Mouse (Mus musculus): ENCODE results near the gene Amdhd2. TPM values are rescaled to one million over a fixed set of nuclear protein-coding genes. Genes with fewer than 3 reads are reported as not detected.

The Amdhd2 gene
- total RNA-seq, 2 experiments from 2014 or later, result 31.0 to 31.7 TPM

DNA sequence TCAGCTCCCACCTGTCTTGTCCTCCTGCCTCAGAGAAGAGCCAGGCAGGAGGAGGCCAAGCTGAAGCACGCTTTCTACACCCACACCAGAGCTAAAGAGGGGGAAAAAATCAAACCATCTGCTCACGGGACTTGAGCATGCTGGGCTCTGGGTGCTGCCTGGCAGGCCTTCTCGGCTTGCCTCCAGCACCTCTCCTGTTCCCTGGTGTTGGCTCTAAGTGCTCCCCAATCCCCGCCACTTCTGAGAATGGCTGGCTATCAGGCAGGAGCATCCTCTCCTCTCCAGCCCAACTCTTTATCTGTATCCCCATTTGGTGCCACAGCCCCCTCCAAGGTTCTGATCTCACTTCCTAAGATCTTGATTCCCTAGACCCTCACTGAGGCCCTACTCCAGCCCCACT, 35.7 kb upstream of the Amdhd2 start:
- peak; percentile 75 to 82 for DNase-seq (ENCODE audit: low spot score in 2 of 2)

GRCm38 (mm10) chr17:24197032-24197824, 33.7 kb upstream of the Amdhd2 start:
- peak in 1 of 2 experiments; percentile 47 for DNase-seq (ENCODE audit: low spot score in 2 of 2)

DNA sequence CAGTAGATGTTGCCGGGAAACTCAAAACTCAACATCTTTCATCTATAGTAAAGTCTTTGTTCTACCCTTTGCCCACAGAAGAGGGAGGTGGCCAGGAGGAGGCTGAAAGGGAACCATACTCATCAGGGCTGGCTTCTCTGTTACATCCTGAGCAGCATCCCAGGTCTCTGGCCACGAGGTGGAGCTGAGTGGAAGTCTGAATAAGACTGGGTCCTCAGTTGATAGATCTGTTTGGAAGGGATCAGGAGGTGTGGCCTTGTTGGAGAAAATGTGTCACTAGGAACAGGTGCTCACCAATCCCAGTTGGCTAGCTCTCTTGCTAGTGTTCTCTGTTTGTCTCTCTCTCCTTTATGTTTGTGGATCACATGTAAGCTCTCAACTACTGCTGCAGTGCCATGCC, 31.8 kb upstream of the Amdhd2 start:
- DNase-seq (ENCODE audit: low spot score in 2 of 2), result no peak

DNA sequence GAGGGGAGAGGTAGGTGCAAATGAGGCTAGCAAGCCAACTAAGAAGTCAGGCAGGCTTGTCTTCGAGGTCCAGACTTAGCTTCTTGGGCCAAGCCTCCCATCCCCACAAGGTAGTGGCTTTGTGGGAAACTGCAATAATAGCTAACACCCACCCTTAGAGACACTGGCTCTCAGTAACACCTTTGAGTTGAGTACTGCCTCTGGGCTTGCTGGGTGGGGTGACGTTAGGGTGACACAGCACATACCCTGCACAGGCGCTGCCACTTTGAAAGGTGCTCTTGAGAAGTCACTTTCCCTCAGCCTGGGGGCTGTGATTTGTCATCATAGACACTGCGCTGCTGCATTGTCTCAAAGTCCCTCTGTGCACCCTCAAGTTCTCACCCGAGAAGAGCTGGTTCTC, 30.2 kb upstream of the Amdhd2 start:
- DNase-seq (ENCODE audit: low spot score in 2 of 2), result no peak

GRCm38 (mm10) chr17:24193268-24193667, 29.7 kb upstream of the Amdhd2 start:
- no peak for DNase-seq (ENCODE audit: low spot score in 2 of 2)

GRCm38 (mm10) chr17:24192848-24193247, 29.3 kb upstream of the Amdhd2 start:
- no peak for DNase-seq (ENCODE audit: low spot score in 2 of 2)

GRCm38 (mm10) chr17:24191481-24191880, 27.9 kb upstream of the Amdhd2 start:
- no peak for DNase-seq (ENCODE audit: low spot score in 2 of 2)

DNA sequence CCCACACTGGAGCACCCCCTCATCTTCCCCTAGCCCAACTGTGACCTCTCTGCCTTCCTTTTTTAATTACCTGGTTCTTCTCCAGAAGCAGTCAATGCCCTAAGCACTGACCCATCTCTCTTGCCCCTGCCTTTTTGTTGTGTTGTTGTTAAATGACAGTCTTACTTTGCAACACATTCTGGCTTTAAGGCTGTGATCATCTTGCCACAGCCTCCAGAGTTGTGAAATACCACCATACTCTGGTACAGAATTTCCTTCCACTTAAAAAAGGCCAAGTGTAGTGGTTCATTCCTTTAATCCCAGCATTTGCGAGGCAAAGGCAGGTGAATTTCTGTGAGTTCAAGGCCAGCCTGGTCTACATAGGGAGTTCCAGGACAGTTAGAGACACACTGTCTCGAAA, 27.4 kb upstream of the Amdhd2 start:
- DNase-seq (ENCODE audit: low spot score in 2 of 2), result no peak

GRCm38 (mm10) chr17:24174259-24174658, 10.7 kb upstream of the Amdhd2 start:
- DNase-seq (ENCODE audit: low spot score in 2 of 2), result no peak

DNA sequence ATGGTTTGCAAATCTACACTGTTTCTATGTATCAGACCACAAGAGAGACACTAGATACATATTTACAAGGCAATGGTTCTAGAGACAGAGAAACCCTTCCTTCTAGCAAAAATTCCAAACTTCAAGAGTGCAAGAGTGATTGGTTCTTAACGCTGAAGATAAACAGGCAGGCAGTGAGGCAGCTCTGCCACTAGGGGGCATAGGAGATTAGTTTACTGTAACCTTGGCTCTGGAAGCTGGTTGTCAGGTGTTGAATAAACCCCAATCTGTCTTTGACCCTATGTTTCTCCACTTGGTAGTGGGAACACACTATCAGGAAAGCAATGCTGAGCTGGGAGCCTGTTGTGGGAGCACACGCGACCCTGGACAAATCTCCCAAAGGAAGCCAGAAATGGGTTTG, 9.9 kb upstream of the Amdhd2 start:
- DNase-seq (ENCODE audit: low spot score in 2 of 2), result peak; percentile 60 to 85

GRCm38 (mm10) chr17:24171738-24172137, 8.2 kb upstream of the Amdhd2 start:
- DNase-seq (ENCODE audit: low spot score in 2 of 2), result no peak

GRCm38 (mm10) chr17:24170729-24171128, 7.2 kb upstream of the Amdhd2 start:
- no peak for DNase-seq (ENCODE audit: low spot score in 2 of 2)

GRCm38 (mm10) chr17:24170125-24170524, 6.6 kb upstream of the Amdhd2 start:
- no peak for DNase-seq (ENCODE audit: low spot score in 2 of 2)

DNA sequence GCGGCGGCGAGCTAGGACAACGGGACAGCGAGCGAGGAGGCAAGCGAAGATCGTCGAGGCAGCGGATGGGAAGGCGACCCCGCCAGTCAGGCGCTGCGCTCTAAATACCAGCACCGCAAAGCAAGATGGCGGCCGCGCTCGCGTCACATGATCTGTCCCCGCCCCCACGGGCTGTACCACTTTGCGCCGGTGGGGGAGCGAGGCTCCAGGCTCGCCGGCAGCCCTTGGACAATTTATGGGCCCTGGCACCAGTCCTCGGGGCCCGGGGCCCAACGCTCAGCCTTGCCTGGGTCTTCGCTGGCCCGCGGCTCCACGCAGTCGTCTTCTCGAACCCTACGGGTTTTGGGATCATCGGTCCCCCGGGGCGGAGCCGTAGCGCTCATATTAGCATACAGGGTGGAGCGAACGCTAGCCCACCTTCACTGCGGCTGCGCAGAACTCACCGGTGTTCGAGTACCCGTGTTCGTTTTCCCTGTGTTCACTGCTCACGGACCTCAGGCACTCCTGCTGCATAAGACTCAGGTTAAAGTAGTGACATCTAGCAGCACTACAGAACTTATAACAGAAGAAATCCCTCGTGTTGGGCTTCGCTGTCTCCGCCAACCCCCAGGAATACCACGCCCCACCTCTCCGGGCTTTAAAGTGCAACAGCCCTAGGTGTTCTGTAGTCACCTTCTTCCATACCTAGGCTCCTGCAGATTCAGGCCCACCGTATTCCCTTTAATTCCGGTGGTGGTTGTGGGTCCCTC, 5.9 kb upstream of the Amdhd2 start, which contains the start of gene Atp6v0c:
TSS of gene Atp6v0c (minus strand) at position 386 of the 749 bp plus-strand sequence.
- DNase-seq (ENCODE audit: low spot score in 2 of 2), result peak; percentile 91 to 98

GRCm38 (mm10) chr17:24168590-24169277, 5.2 kb upstream of the Amdhd2 start:
- peak; percentile 56 to 81 for DNase-seq (ENCODE audit: low spot score in 2 of 2)

GRCm38 (mm10) chr17:24167891-24168505, 4.4 kb upstream of the Amdhd2 start:
- no peak for DNase-seq (ENCODE audit: low spot score in 2 of 2)

DNA sequence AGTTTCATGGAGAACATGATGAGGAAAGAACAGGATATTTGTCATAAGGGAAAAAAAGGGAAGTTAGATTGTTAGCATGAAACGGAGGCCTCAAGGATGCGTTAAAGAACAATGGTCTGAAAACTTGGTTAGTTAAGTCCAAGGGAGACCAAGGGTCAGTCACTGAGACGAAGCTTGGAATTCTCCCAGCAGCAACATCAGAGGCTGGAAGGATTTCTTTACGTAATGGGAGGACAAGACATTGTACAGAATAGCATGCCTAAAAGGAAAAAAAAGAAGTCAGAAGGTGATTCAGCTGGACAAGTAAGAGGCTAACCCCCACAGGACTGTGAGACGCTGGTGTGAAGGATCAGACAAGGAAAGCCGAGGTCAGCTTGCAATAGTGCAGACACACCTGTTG, 3.6 kb upstream of the Amdhd2 start:
- DNase-seq (ENCODE audit: low spot score in 2 of 2), result no peak

DNA sequence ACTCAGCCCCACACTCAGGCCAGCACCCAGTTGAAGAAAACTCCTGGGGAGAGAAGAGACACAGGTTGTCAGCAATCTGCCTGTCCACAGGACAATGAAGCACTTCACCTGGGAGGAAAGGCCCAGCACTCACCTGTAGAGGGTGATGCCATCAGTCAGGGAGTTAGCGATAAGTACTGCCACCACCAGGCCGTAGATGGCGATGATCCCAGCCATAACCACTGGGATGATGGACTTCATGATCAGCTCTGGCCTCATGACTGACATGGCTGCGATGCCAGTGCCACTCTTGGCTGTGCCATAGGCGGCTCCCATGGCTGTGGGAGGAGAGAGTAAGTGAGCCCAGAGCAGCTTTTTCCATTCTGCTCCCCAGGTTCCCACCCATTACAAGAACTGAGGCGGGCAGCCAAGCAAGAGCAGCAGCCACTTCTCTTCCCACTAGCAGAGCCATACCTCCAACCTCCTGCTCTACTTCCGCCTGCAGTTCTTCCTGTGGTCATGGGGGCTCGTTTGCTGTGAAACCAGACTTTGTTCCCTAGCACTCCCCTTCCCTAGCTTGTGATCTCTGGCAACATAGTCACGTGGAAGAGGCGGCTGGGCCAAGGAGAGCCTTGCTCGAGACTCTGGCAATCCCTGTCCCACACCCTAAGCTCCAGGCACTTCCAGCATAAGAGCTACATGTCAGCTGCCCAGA, 1.1 kb upstream of the Amdhd2 start:
- DNase-seq (ENCODE audit: low spot score in 2 of 2), result no peak

GRCm38 (mm10) chr17:24162584-24163175, 886 bp downstream of the Amdhd2 start:
- DNase-seq (ENCODE audit: low spot score in 2 of 2), result no peak

- no peak for DNase-seq (ENCODE audit: low spot score in 2 of 2)
Measured at GRCm38 (mm10) chr17:24161466-24161865, 2.1 kb downstream of the Amdhd2 start.

Data from layer of hippocampus, adult 18-20 months (tissue).